Mouse (Mus musculus) erythroblast, embryonic 14.5 days (primary cell): Measurements from ENCODE around the gene Gm44511.

Experiments used
- GATA1 ChIP-seq: IDR thresholded peaks from 2 replicates; pipeline ENCODE4 v1.6.1; 2012; ENCODE audit warnings: low read length, inconsistent platforms, mixed read lengths
- TAL1 ChIP-seq: IDR thresholded peaks from 3 replicates; pipeline ENCODE4 v1.6.1; 2012; ENCODE audit warnings: low read length, inconsistent platforms, mixed read lengths

- TF ChIP-seq TAL1 (no peak), GATA1 (no peak)
Observed at GRCm38 (mm10) chr6:128818083-128818802, 7.9 kb downstream of the Gm44511 start.
